Mouse (Mus musculus): Measurements from ENCODE around the gene Rag2. TPM values are rescaled to one million over a fixed set of nuclear protein-coding genes. Genes with fewer than 3 reads are reported as not detected.

Rag2 gene
- 0.01 TPM in 1 of 2 replicates, not detected in the other for polyA plus RNA-seq (2012)

DNA sequence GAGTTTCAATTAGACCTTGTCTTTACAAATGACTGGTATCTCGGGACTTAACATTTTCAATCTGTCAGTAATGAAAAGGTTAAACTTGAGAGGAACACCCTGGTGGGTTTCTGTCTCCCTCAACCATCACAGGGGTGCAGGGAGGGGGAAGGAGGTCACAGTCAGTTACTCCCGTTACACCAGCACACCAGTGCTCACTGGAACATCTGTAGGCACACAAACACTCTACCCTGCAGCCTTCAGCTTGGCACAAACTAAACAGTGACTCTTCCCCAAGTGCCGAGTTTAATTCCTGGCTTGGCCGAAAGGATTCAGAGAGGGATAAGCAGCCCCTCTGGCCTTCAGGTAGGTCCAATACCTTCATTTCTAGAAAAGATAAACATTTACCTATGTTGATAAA lies at the start of gene Rag2:
Rag2 (plus strand) TSS at position 193 of the 400 bp plus-strand sequence.
- Histone ChIP-seq H3K27me3 (ENCODE audit: control insufficient read depth) (no peaks in the 10 kb centered on the region), H3K4me3 (replicated peaks) (no peak within 1 kb of the TSS), H3K4me1 (ENCODE audit: control insufficient read depth) (peaks cover 9% of the 10 kb centered on the region)

DNA sequence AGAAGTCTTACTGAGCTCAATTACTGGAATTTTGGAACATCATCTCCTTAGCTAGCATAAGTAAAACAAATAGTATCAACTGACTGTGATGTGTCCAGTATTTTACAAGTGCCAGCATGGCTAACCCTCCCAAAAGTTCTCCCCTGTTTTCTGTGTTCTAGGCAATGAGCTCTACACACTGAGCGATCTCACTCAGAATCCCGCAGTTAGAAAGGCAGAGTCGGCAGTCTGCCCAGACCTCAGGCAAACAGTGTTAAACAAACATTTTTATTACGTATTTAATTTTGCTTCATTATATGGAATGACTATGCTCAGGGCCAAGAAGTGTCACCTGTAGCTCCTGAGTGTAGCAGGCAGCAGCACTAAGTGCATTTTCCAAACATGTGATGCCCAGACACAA lies 47.3 kb upstream of the Rag2 start:
- Histone ChIP-seq H3K36me3 (ENCODE audit: control insufficient read depth) (no peaks in the 10 kb centered on the region), H3K9me3 (ENCODE audit: control insufficient read depth, low read length) (no peaks in the 10 kb centered on the region), H3K27me3 (ENCODE audit: control insufficient read depth) (no peaks in the 10 kb centered on the region), H3K4me1 (ENCODE audit: control insufficient read depth) (no peaks in the 10 kb centered on the region), H3K4me3 (replicated peaks) (no peak overlapping the region)
- TF ChIP-seq GATA1 (IDR thresholded peaks at IDR 0.05; ENCODE audit: low read length) (no peak), TAL1 (IDR thresholded peaks at IDR 0.05; ENCODE audit: low read length) (no peak)

More for the DNA sequence above, at the start of gene Rag2:
- no peak for TF ChIP-seq GATA1 (IDR thresholded peaks at IDR 0.05; ENCODE audit: low read length)
- H3K9me3 ChIP-seq (ENCODE audit: control insufficient read depth, low read length): no peaks in the 10 kb centered on the region
- H3K36me3 ChIP-seq (ENCODE audit: control insufficient read depth): no peaks in the 10 kb centered on the region

DNA sequence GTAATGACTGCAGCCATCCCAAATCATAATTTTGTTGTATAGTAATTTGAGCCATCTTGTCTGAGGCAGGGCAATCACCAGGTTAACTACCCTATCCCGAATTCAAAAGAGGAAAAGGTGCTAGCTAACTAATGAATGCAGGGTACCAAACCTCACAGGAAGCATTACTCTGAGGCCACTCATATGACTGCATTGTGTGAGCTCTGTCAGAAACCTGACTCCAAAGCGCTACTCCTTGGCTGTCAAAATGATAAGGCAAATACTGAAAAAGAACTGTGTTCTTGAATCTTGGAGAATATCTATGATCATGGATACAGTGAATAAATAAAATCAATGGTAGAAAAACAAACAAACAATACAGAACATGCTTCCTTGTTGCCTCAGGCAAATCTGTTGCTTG lies 44.5 kb upstream of the Rag2 start:
- Histone ChIP-seq H3K36me3 (ENCODE audit: control insufficient read depth) (no peaks in the 10 kb centered on the region), H3K9me3 (ENCODE audit: control insufficient read depth, low read length) (no peaks in the 10 kb centered on the region), H3K27me3 (ENCODE audit: control insufficient read depth) (no peaks in the 10 kb centered on the region), H3K4me3 (replicated peaks) (no peak overlapping the region), H3K4me1 (ENCODE audit: control insufficient read depth) (no peaks in the 10 kb centered on the region)
- TF ChIP-seq GATA1 (IDR thresholded peaks at IDR 0.05; ENCODE audit: low read length) (no peak), TAL1 (IDR thresholded peaks at IDR 0.05; ENCODE audit: low read length) (no peak)

DNA sequence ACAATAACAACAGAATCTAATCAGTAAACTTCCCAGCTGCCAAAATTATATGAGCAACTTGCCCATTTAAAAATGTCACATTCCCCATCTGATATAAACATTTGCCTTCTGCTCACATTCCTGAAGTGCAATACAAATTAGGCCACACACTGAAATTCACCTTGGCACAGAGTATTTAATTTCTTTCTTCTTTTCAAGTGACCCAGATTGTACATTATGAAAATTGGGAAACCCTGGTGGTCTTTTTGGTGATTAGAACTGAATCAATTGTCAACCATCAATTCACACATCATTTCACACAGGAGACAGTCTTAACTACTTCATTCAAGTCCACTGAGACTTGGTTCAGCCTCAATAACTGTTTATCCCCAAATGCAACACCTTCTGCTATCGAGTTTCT lies 44.1 kb upstream of the Rag2 start:
- Histone ChIP-seq H3K9me3 (ENCODE audit: control insufficient read depth, low read length) (no peaks in the 10 kb centered on the region), H3K4me1 (ENCODE audit: control insufficient read depth) (no peaks in the 10 kb centered on the region)
- TF ChIP-seq GATA1 (IDR thresholded peaks at IDR 0.05; ENCODE audit: low read length) (no peak), TAL1 (IDR thresholded peaks at IDR 0.05; ENCODE audit: low read length) (no peak)

DNA sequence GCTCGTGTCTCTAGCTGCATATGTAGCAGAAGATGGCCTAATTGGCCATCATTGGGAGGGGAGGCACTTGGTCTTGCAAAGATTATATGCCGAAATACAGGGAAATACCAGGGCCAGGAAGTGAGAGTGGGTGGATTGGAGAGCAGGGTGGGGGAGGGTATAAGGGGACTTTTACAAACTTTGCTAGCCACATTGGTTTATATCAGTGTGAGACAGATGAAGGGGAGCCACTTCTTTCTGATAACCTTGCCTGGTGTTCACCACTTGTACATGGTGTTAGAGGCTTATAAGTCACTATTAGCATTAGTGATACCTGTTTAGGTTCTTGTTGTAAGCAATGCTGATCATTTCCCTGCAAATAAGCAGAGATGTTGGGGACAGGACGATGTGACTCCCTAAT lies 43.5 kb upstream of the Rag2 start:
- no peak overlapping the region for H3K4me3 ChIP-seq (replicated peaks)
- no peak for TF ChIP-seq GATA1 (IDR thresholded peaks at IDR 0.05; ENCODE audit: low read length)
- no peak for TF ChIP-seq TAL1 (IDR thresholded peaks at IDR 0.05; ENCODE audit: low read length)

More for the DNA sequence above, 44.1 kb upstream of the Rag2 start:
- Histone ChIP-seq H3K36me3 (ENCODE audit: control insufficient read depth) (no peaks in the 10 kb centered on the region), H3K4me3 (replicated peaks) (no peak overlapping the region), H3K27me3 (ENCODE audit: control insufficient read depth) (no peaks in the 10 kb centered on the region)

DNA sequence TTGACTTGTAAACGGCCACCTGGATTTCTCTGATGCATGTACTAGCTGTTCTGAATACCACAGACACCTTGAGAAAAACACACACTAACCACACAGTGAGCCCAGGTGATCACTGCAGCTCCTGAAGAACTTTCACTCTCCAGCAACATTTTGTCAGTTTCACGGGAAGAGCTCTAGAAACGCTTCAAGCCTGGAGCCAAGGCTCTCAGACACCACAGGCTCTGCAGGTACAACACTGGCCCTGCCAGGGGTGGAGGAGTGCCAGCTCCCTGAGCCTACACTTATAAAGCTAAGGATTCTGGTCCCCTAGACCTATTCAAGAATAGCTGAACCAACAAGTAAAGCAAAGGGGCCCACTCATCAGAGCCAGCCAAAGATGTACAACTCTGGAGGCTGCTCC lies 43.1 kb upstream of the Rag2 start:
- Histone ChIP-seq H3K36me3 (ENCODE audit: control insufficient read depth) (no peaks in the 10 kb centered on the region), H3K9me3 (ENCODE audit: control insufficient read depth, low read length) (no peaks in the 10 kb centered on the region), H3K4me3 (replicated peaks) (no peak overlapping the region), H3K27me3 (ENCODE audit: control insufficient read depth) (no peaks in the 10 kb centered on the region), H3K4me1 (ENCODE audit: control insufficient read depth) (no peaks in the 10 kb centered on the region)
- no peak for TF ChIP-seq GATA1 (IDR thresholded peaks at IDR 0.05; ENCODE audit: low read length)
- TF ChIP-seq TAL1 (IDR thresholded peaks at IDR 0.05; ENCODE audit: low read length): no peak

More for the DNA sequence above, 43.5 kb upstream of the Rag2 start:
- no peaks in the 10 kb centered on the region for H3K9me3 ChIP-seq (ENCODE audit: control insufficient read depth, low read length)
- H3K27me3 ChIP-seq (ENCODE audit: control insufficient read depth): no peaks in the 10 kb centered on the region
- H3K4me1 ChIP-seq (ENCODE audit: control insufficient read depth): no peaks in the 10 kb centered on the region
- H3K36me3 ChIP-seq (ENCODE audit: control insufficient read depth): no peaks in the 10 kb centered on the region

DNA sequence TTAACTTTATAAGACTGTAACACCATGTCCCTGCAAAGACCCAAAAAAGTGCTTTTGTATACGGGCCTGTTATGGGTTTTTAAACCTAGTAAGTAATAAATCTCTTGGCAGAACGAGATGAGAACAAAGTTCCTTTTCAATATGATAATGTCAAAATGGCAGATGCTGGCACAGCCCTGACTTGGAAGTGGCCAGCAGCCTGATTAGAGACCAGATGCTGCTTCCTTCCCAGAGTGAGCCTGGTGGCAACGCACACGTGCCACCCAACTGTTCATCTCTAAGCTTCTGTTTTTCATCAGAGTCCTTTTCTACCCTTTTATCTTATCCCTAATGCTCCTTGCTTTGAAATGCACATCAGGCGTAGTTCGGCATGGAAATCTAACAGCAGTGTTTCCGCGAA lies 33.2 kb upstream of the Rag2 start:
- Histone ChIP-seq H3K9me3 (ENCODE audit: control insufficient read depth, low read length) (no peaks in the 10 kb centered on the region), H3K4me3 (replicated peaks) (no peak overlapping the region), H3K4me1 (ENCODE audit: control insufficient read depth) (no peaks in the 10 kb centered on the region; the same call in 1 of the 2 replicates), H3K36me3 (ENCODE audit: control insufficient read depth) (no peaks in the 10 kb centered on the region), H3K27me3 (ENCODE audit: control insufficient read depth) (no peaks in the 10 kb centered on the region)
- TF ChIP-seq GATA1 (IDR thresholded peaks at IDR 0.05; ENCODE audit: low read length): no peak
- no peak for TF ChIP-seq TAL1 (IDR thresholded peaks at IDR 0.05; ENCODE audit: low read length)

DNA sequence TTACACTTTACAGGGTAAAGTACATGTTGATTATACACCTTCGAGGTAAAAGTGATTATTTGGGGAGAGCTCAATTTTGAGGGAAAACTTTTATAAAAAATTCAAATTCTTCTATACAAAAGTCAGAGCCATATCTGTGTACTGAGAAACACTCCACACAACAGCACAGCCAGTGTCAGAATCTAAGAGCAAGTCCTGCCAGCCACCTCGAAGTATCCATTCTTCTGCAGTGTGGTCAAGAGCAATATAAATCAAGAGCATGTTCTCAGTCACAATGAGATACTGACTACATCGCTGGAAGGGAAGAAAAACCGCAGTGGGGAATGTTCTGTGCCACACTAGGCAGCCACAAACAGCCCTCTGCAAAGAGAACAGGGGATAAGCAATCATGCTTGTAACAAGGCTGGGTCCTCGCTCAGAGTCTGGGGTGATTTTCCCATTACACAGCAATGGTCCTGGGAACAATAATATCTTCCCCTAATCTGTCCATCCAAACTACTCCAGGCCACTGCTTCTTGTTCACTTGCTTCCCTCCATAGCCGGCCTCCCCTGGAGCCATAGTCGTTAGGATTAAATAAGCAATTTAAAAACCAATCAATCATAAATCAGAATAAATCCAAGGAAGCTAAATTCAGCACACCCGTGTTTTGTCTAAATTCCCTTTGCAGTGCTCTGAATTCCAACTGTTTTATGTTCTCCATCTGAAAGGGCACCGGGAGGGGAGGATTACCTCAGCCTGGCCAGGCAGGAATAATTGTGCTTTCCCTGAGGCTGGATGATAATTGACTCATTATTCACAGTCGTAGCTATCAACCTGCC lies 32.3 kb upstream of the Rag2 start:
- Histone ChIP-seq H3K9me3 (ENCODE audit: control insufficient read depth, low read length) (no peaks in the 10 kb centered on the region), H3K4me1 (ENCODE audit: control insufficient read depth) (no peaks in the 10 kb centered on the region; the same call in 1 of the 2 replicates), H3K36me3 (ENCODE audit: control insufficient read depth) (no peaks in the 10 kb centered on the region), H3K27me3 (ENCODE audit: control insufficient read depth) (no peaks in the 10 kb centered on the region), H3K4me3 (replicated peaks) (no peak overlapping the region)
- TF ChIP-seq GATA1 (IDR thresholded peaks at IDR 0.05; ENCODE audit: low read length): no peak
- no peak for TF ChIP-seq TAL1 (IDR thresholded peaks at IDR 0.05; ENCODE audit: low read length)

DNA sequence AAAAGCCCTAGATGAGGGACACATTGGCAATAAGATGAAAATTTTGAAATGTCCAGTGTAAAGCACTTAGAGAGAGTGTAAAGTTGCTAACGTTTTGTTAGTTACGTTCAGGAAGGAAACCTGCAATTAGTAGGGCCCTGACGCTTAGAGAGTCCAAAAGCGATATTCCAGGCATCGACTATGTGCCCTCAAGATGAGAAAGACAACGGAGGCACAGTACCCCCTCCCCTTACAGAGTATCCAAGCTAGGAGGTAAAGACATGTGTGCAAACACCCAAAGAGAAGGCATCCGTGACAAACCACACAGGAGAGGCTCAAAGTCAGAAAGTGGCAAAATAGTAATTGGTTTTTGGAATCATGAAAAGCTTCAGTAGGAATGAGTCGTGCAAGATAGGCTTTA lies 31.6 kb upstream of the Rag2 start:
- Histone ChIP-seq H3K36me3 (ENCODE audit: control insufficient read depth) (no peaks in the 10 kb centered on the region), H3K4me1 (ENCODE audit: control insufficient read depth) (no peaks in the 10 kb centered on the region; the same call in 1 of the 2 replicates), H3K9me3 (ENCODE audit: control insufficient read depth, low read length) (no peaks in the 10 kb centered on the region), H3K27me3 (ENCODE audit: control insufficient read depth) (no peaks in the 10 kb centered on the region), H3K4me3 (replicated peaks) (no peak overlapping the region)
- TF ChIP-seq TAL1 (IDR thresholded peaks at IDR 0.05; ENCODE audit: low read length): no peak
- TF ChIP-seq GATA1 (IDR thresholded peaks at IDR 0.05; ENCODE audit: low read length): no peak

Data from erythroblast, embryonic 14.5 days (primary cell).